Mouse (Mus musculus) G1E (cell line): Measurements from ENCODE around the gene Taok2.

Experiments used
- CTCF ChIP-seq: IDR thresholded peaks from 2 replicates; pipeline ENCODE4 v1.5.1; 2012; ENCODE audit warnings: low read depth, low read length, inconsistent platforms, mixed read lengths
- GATA1 ChIP-seq: IDR thresholded peaks from 2 replicates; pipeline ENCODE4 v1.6.1; 2012; ENCODE audit warnings: borderline replicate concordance, low read length, inconsistent platforms, mixed read lengths

GRCm38 (mm10) chr7:126862147-126862784 is 22.2 kb downstream of the Taok2 start, which contains the start of gene Ino80e:
- TF ChIP-seq GATA1: no peak
- no peak for TF ChIP-seq CTCF
